Mouse (Mus musculus) intestine, postnatal 0 days (tissue): ENCODE results near the gene Trim44. TPM values are rescaled to one million over a fixed set of nuclear protein-coding genes. Genes with fewer than 3 reads are reported as not detected.

Experiments used
- ATAC-seq: fragments of 200-750 bp; cut with Nextera tagmentation; 2 replicates; pipeline ENCODE4 v1.8.0; 2017; ENCODE audit warnings: mild to moderate bottlenecking, moderate TSS enrichment, moderate library complexity
- H3K27ac ChIP-seq: fragments of 300-500 bp; sonication (generic); 2 replicates; pipeline ENCODE4 v1.5.1; 2014; ENCODE audit warnings: mild to moderate bottlenecking, low read depth, low read length, moderate library complexity
- H3K27me3 ChIP-seq: fragments of 300-500 bp; sonication (generic); replicated peaks from 2 replicates; pipeline ENCODE4 v1.6.1; 2014; ENCODE audit warnings: low read length, mixed read lengths; ENCODE audit not compliant: control insufficient read depth, insufficient read depth
- H3K36me3 ChIP-seq: fragments of 300-500 bp; sonication (generic); 2 replicates; pipeline ENCODE4 v1.6.1; 2014; ENCODE audit warnings: mild to moderate bottlenecking, moderate library complexity; ENCODE audit not compliant: control insufficient read depth, insufficient read depth
- H3K4me1 ChIP-seq: fragments of 300-500 bp; sonication (generic); replicated peaks from 2 replicates; pipeline ENCODE4 v1.6.1; 2014; ENCODE audit warnings: antibody characterized with exemption, low read length, mixed read lengths; ENCODE audit not compliant: control insufficient read depth, insufficient read depth
- H3K4me2 ChIP-seq: fragments of 300-500 bp; sonication (generic); replicated peaks from 2 replicates; pipeline ENCODE4 v1.6.1; 2014; ENCODE audit warnings: low read depth, mild to moderate bottlenecking, moderate library complexity
- H3K4me3 ChIP-seq: fragments of 300-500 bp; sonication (generic); 2 replicates; pipeline ENCODE4 v1.5.1; 2014; ENCODE audit warnings: low read depth, low read length
- H3K9ac ChIP-seq: fragments of 300-500 bp; sonication (generic); 2 replicates; pipeline ENCODE4 v1.6.1; 2014; ENCODE audit warnings: mild to moderate bottlenecking, low read depth, low read length
- H3K9me3 ChIP-seq: fragments of 300-500 bp; sonication (generic); 2 replicates; pipeline ENCODE4 v1.6.1; 2016; ENCODE audit warnings: mixed run types; ENCODE audit not compliant: control insufficient read depth
- CTCF ChIP-seq: sonication (generic); IDR thresholded peaks from 2 replicates; pipeline ENCODE4 v1.5.1; 2016; ENCODE audit warnings: low read depth, mild to moderate bottlenecking, control low read depth, antibody characterized with exemption, moderate library complexity
- WGBS: fragments of 180-500 bp; shearing (Covaris S2); extraction: QIAGEN DNeasy Blood & Tissue Kit; methylation state at CpG from one replicate; pipeline ENCODE4 v1.1.7; 2014; 5-methylcytosine and 5-hydroxymethylcytosine counted together
- polyA plus RNA-seq: library from polyadenylated mRNA; unstranded; fragments of >200 nt; fragmentation: Nextera tagmentation; extraction: Ambion mirVana; gene quantifications from 2 replicates; pipeline ENCODE4 v1.2.1, GENCODE M21; 2015

Gene Trim44
- polyA plus RNA-seq, 1 experiment from 2014 or later: 12.3 TPM

DNA sequence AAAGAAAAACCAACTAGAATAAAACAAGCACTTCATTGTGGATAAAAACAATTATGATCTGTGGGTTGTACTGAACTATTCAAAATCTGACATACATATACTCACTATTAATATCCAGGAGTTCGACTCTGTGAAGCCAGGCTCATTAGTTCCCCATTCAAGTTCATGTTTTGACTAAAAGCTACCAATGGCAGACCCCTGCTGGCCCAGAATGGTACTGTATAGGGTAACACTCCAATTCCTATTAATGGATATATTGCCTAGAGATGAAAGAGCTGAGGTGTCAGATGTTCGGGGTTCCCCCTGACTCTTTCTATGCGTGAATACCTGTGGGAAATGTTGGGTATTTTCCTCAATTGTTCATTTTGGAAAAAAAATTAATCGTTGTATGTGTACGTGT, 117.6 kb downstream of the Trim44 start:
- H3K27ac ChIP-seq: no peak overlapping the region
- H3K9ac ChIP-seq: no peak overlapping the region
- no peak overlapping the region for H3K4me3 ChIP-seq
- WGBS: 64% methylated on average over 5 of the region's 5 CpGs
- no peak overlapping the region for H3K4me2 ChIP-seq
- no peaks in the 10 kb centered on the region for H3K4me1 ChIP-seq
- peak; percentile 77 for TF ChIP-seq CTCF
- H3K27me3 ChIP-seq: no peaks in the 10 kb centered on the region
- H3K9me3 ChIP-seq: no peaks in the 10 kb centered on the region
- ATAC-seq: no peak
- H3K36me3 ChIP-seq: no peaks in the 10 kb centered on the region

DNA sequence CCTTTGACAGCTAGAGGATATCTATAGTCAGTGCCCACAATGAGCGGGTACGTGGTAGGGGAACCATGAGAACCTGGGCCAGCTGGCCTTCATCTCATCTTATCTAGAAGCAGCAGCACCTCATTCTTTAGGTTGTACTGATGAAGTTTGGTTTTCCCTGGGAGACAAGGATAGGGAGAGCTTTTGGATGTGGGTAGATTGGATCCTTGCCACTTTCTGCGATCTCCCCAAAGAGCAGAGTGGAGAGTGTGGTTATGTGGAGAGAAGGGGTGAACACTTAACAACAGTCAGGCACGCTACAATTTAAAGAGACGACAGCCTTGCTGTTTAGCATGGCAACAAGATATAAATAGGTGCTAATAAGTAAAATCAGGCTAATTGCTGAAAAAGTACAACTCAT, 119.0 kb downstream of the Trim44 start:
- Histone ChIP-seq H3K4me3 (no peak overlapping the region), H3K27me3 (no peaks in the 10 kb centered on the region), H3K9me3 (no peaks in the 10 kb centered on the region), H3K36me3 (no peaks in the 10 kb centered on the region), H3K4me2 (no peak overlapping the region), H3K27ac (no peak overlapping the region), H3K9ac (no peak overlapping the region), H3K4me1 (no peaks in the 10 kb centered on the region)
- no peak for ATAC-seq
- WGBS: 69% methylated on average over 5 of the region's 5 CpGs
- no peak for TF ChIP-seq CTCF

GRCm38 (mm10) chr2:102287369-102287768, 120.3 kb downstream of the Trim44 start:
- no peaks in the 10 kb centered on the region for H3K36me3 ChIP-seq
- no peaks in the 10 kb centered on the region for H3K27me3 ChIP-seq
- H3K4me2 ChIP-seq: no peak overlapping the region
- no peaks in the 10 kb centered on the region for H3K4me1 ChIP-seq
- no peak for ATAC-seq
- no peak overlapping the region for H3K27ac ChIP-seq
- no peaks in the 10 kb centered on the region for H3K9me3 ChIP-seq
- 81% methylated on average over 3 of the region's 3 CpGs for WGBS
- no peak for TF ChIP-seq CTCF
- no peak overlapping the region for H3K4me3 ChIP-seq
- H3K9ac ChIP-seq: no peak overlapping the region

DNA sequence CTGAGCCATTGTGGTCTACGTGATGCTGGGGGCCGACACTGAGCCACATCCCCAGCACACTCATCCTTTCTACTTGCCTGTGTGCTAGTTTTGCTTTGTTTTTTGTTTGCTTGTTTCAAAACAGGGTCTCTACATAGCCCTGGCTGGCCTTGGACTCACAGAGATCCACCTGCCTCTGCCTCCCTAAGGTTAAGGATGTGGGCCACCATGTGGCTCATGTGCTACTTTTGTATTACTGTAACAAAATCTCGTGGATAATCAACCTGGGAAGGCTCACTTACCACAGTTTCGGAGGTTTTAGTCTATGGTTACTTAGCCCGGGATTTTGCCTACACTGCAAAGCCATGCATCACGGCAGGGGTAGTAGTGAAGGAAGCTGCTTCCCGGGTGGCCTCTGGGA, 125.5 kb downstream of the Trim44 start:
- Histone ChIP-seq H3K9me3 (no peaks in the 10 kb centered on the region), H3K36me3 (no peaks in the 10 kb centered on the region), H3K4me2 (no peak overlapping the region), H3K27ac (no peak overlapping the region), H3K27me3 (no peaks in the 10 kb centered on the region), H3K4me1 (no peaks in the 10 kb centered on the region), H3K9ac (no peak overlapping the region), H3K4me3 (no peak overlapping the region)
- TF ChIP-seq CTCF: no peak
- ATAC-seq: no peak
- 80% methylated on average over 7 of the region's 7 CpGs for WGBS

DNA sequence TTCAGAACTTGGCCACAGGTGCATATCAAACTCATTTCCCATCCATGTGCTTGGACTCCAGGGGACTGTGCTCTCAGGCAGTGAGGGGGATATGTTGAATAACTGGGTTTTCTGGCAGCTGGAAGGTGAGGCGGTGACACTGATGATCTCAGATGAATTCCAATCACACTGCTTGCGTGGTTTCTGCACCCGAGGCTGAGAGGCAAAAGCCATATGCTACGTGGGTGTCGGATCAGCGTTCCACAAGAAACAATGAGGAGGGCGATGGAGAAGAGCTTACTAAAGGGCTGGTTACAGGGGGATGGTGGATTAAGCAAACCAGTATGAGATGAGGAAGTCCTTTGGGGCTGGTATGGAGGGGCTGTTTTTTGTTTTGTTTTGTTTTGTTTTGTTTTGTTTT, 127.8 kb downstream of the Trim44 start:
- no peak for TF ChIP-seq CTCF
- H3K36me3 ChIP-seq: no peaks in the 10 kb centered on the region
- H3K27me3 ChIP-seq: no peaks in the 10 kb centered on the region
- no peak for ATAC-seq
- no peaks in the 10 kb centered on the region for H3K4me1 ChIP-seq
- H3K9ac ChIP-seq: no peak overlapping the region
- WGBS: 84% methylated on average over 7 of the region's 7 CpGs
- no peaks in the 10 kb centered on the region for H3K9me3 ChIP-seq
- no peak overlapping the region for H3K27ac ChIP-seq
- H3K4me2 ChIP-seq: no peak overlapping the region
- H3K4me3 ChIP-seq: no peak overlapping the region

DNA sequence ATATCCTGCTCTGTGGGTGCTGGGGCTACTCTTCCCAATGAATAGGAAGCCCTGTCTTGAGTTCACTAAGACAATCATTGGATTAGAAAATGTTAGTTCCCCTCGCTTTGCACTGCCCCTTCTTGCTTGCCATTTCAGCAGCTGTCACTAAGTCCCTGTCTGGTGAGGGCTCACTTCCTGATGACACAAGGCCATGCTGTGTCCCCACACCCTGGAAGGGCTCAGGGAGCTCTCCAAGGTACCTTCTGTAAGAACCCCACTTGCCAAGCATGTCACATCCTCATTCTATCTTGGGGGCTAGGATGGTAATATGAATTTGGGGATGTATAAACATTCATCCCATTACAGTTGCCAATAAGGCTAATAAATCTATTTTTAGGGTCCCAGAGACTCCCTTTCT, 129.7 kb downstream of the Trim44 start:
- H3K27me3 ChIP-seq: no peaks in the 10 kb centered on the region
- no peak for TF ChIP-seq CTCF
- no peak overlapping the region for H3K27ac ChIP-seq
- WGBS: 30% methylated on average over 1 of the region's 1 CpGs
- no peaks in the 10 kb centered on the region for H3K4me1 ChIP-seq
- no peaks in the 10 kb centered on the region for H3K9me3 ChIP-seq
- ATAC-seq: no peak
- H3K4me2 ChIP-seq: no peak overlapping the region
- no peak overlapping the region for H3K9ac ChIP-seq
- H3K4me3 ChIP-seq: no peak overlapping the region
- no peaks in the 10 kb centered on the region for H3K36me3 ChIP-seq

DNA sequence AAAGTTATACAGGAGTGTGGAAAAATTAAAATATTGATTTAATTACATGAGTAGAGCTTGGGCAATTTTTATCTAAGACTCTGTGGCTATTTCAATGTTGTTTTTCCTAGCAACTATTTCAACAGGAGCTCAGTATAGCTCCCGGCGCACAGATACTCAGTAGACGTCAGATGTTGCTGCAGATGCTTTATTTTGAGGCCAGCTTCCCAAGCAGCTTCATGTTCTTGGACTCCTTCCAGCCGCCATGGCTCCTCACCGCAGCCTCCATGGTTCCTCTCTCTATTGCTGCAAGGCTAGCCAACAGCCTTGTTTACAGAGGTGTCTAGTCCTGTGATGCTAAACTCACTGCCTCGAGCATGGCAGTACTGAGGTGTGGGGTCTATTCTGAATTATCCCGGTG, 134.3 kb downstream of the Trim44 start:
- no peak for ATAC-seq
- Histone ChIP-seq H3K4me1 (no peaks in the 10 kb centered on the region), H3K4me3 (no peak overlapping the region), H3K27me3 (no peaks in the 10 kb centered on the region), H3K36me3 (no peaks in the 10 kb centered on the region), H3K27ac (no peak overlapping the region), H3K9me3 (no peaks in the 10 kb centered on the region), H3K4me2 (no peak overlapping the region), H3K9ac (no peak overlapping the region)
- no peak for TF ChIP-seq CTCF
- WGBS: 73% methylated on average over 7 of the region's 7 CpGs
